Mouse (Mus musculus): ENCODE measurements around the gene Gga1. TPM values are rescaled to one million over a fixed set of nuclear protein-coding genes. Genes with fewer than 3 reads are reported as not detected.
"Not testable (repeated sequence)": the region's sequence is repeated elsewhere in the genome, so short reads cannot be mapped to it uniquely, and the experiment has no call there.

The Gga1 gene
- polyA plus RNA-seq, 1 experiment = not detected

GRCm38 (mm10) chr15:78868398-78868797, 8.6 kb upstream of the Gga1 start:
- Histone ChIP-seq H3K4me1 (ENCODE audit: control insufficient read depth, insufficient read depth, low read length) (peaks cover 10% of the 10 kb centered on the region), H3K4me3 (ENCODE audit: insufficient read depth, low read depth, low read length) (no peak overlapping the region), H3K27ac (ENCODE audit: insufficient read depth, low read depth, low read length) (peak overlapping the region; percentile 62; the same call in 1 of the 2 replicates)
- WGBS = 33% methylated on average over 9 of the region's 9 CpGs
- no peak for TF ChIP-seq CTCF (IDR thresholded peaks at IDR 0.05; ENCODE audit: insufficient read depth, low read depth, low read length)
- TF ChIP-seq POLR2A (IDR thresholded peaks at IDR 0.05; ENCODE audit: insufficient read depth, low read depth, low read length) = no peak

GRCm38 (mm10) chr15:78868826-78869233, 8.2 kb upstream of the Gga1 start:
- H3K4me1 ChIP-seq (ENCODE audit: control insufficient read depth, insufficient read depth, low read length) = peaks cover 12% of the 10 kb centered on the region
- WGBS = 45% methylated on average over 7 of the region's 7 CpGs
- H3K27ac ChIP-seq (ENCODE audit: insufficient read depth, low read depth, low read length) = peak overlapping the region; percentile 62; the same call in 1 of the 2 replicates
- TF ChIP-seq CTCF (IDR thresholded peaks at IDR 0.05; ENCODE audit: insufficient read depth, low read depth, low read length) (no peak), POLR2A (IDR thresholded peaks at IDR 0.05; ENCODE audit: insufficient read depth, low read depth, low read length) (no peak)
- H3K4me3 ChIP-seq (ENCODE audit: insufficient read depth, low read depth, low read length) = no peak overlapping the region

- Histone ChIP-seq H3K4me1 (ENCODE audit: control insufficient read depth, insufficient read depth, low read length) (peaks cover 15% of the 10 kb centered on the region), H3K27ac (ENCODE audit: insufficient read depth, low read depth, low read length) (no peak overlapping the region), H3K4me3 (ENCODE audit: insufficient read depth, low read depth, low read length) (no peak overlapping the region)
- WGBS = 21% methylated on average over 6 of the region's 6 CpGs
- TF ChIP-seq CTCF (IDR thresholded peaks at IDR 0.05; ENCODE audit: insufficient read depth, low read depth, low read length) (peak; percentile 64), POLR2A (IDR thresholded peaks at IDR 0.05; ENCODE audit: insufficient read depth, low read depth, low read length) (no peak)
Observed at GRCm38 (mm10) chr15:78869775-78870174, 7.2 kb upstream of the Gga1 start.

GRCm38 (mm10) chr15:78872021-78872608, 4.9 kb upstream of the Gga1 start:
- TF ChIP-seq CTCF (IDR thresholded peaks at IDR 0.05; ENCODE audit: insufficient read depth, low read depth, low read length) (no peak), POLR2A (IDR thresholded peaks at IDR 0.05; ENCODE audit: insufficient read depth, low read depth, low read length) (no peak)
- WGBS = 59% methylated on average over 5 of the region's 5 CpGs
- Histone ChIP-seq H3K4me1 (ENCODE audit: control insufficient read depth, insufficient read depth, low read length) (peaks cover 24% of the 10 kb centered on the region), H3K27ac (ENCODE audit: insufficient read depth, low read depth, low read length) (no peak overlapping the region), H3K4me3 (ENCODE audit: insufficient read depth, low read depth, low read length) (no peak overlapping the region)

- Histone ChIP-seq H3K4me1 (ENCODE audit: control insufficient read depth, insufficient read depth, low read length) (peaks cover 23% of the 10 kb centered on the region), H3K27ac (ENCODE audit: insufficient read depth, low read depth, low read length) (no peak overlapping the region), H3K4me3 (ENCODE audit: insufficient read depth, low read depth, low read length) (no peak overlapping the region)
- TF ChIP-seq POLR2A (IDR thresholded peaks at IDR 0.05; ENCODE audit: insufficient read depth, low read depth, low read length) = no peak
- no peak for TF ChIP-seq CTCF (IDR thresholded peaks at IDR 0.05; ENCODE audit: insufficient read depth, low read depth, low read length)
- WGBS = 39% methylated on average over 13 of the region's 13 CpGs
Observed at GRCm38 (mm10) chr15:78873803-78874435, 3.1 kb upstream of the Gga1 start.

GRCm38 (mm10) chr15:78874989-78875388, 2.0 kb upstream of the Gga1 start:
- H3K4me1 ChIP-seq (ENCODE audit: control insufficient read depth, insufficient read depth, low read length) = peaks cover 33% of the 10 kb centered on the region
- peak overlapping the region; percentile 97 for H3K27ac ChIP-seq (ENCODE audit: insufficient read depth, low read depth, low read length)
- TF ChIP-seq POLR2A (IDR thresholded peaks at IDR 0.05; ENCODE audit: insufficient read depth, low read depth, low read length) = no peak
- TF ChIP-seq CTCF (IDR thresholded peaks at IDR 0.05; ENCODE audit: insufficient read depth, low read depth, low read length) = no peak
- WGBS = 57% methylated on average over 8 of the region's 8 CpGs
- no peak overlapping the region for H3K4me3 ChIP-seq (ENCODE audit: insufficient read depth, low read depth, low read length)

- WGBS = 54% methylated on average over 5 of the region's 5 CpGs
- H3K27ac ChIP-seq (ENCODE audit: insufficient read depth, low read depth, low read length) = peak overlapping the region; percentile 97
Observed at GRCm38 (mm10) chr15:78875537-78875936, 1.5 kb upstream of the Gga1 start.

GRCm38 (mm10) chr15:78876258-78876696, 713 bp upstream of the Gga1 start:
- Histone ChIP-seq H3K4me1 (ENCODE audit: control insufficient read depth, insufficient read depth, low read length) (peaks cover 37% of the 10 kb centered on the region), H3K27ac (ENCODE audit: insufficient read depth, low read depth, low read length) (peak overlapping the region; percentile 97), H3K4me3 (ENCODE audit: insufficient read depth, low read depth, low read length) (peak overlapping the region; percentile 91; the same call in 1 of the 2 replicates)
- TF ChIP-seq CTCF (IDR thresholded peaks at IDR 0.05; ENCODE audit: insufficient read depth, low read depth, low read length) = peak; percentile 76
- no peak for TF ChIP-seq POLR2A (IDR thresholded peaks at IDR 0.05; ENCODE audit: insufficient read depth, low read depth, low read length)
- WGBS = under 1% methylated on average over 17 of the region's 17 CpGs

More at GRCm38 (mm10) chr15:78875537-78875936, 1.5 kb upstream of the Gga1 start:
- Histone ChIP-seq H3K4me1 (ENCODE audit: control insufficient read depth, insufficient read depth, low read length) (peaks cover 37% of the 10 kb centered on the region), H3K4me3 (ENCODE audit: insufficient read depth, low read depth, low read length) (no peak overlapping the region; the same call in 1 of the 2 replicates)
- TF ChIP-seq CTCF (IDR thresholded peaks at IDR 0.05; ENCODE audit: insufficient read depth, low read depth, low read length) (no peak), POLR2A (IDR thresholded peaks at IDR 0.05; ENCODE audit: insufficient read depth, low read depth, low read length) (no peak)

GRCm38 (mm10) chr15:78877810-78878390, 910 bp downstream of the Gga1 start:
- H3K27ac ChIP-seq (ENCODE audit: insufficient read depth, low read depth, low read length) = peak overlapping the region; percentile 2; the same call in 1 of the 2 replicates
- peaks cover 37% of the 10 kb centered on the region for H3K4me1 ChIP-seq (ENCODE audit: control insufficient read depth, insufficient read depth, low read length)
- peak overlapping the region; percentile 91 for H3K4me3 ChIP-seq (ENCODE audit: insufficient read depth, low read depth, low read length)
- WGBS = 1% methylated on average over 17 of the region's 17 CpGs
- TF ChIP-seq POLR2A (IDR thresholded peaks at IDR 0.05; ENCODE audit: insufficient read depth, low read depth, low read length) (no peak), CTCF (IDR thresholded peaks at IDR 0.05; ENCODE audit: insufficient read depth, low read depth, low read length) (no peak)

- H3K4me1 ChIP-seq (ENCODE audit: control insufficient read depth, insufficient read depth, low read length) = peaks cover 34% of the 10 kb centered on the region
- H3K27ac ChIP-seq (ENCODE audit: insufficient read depth, low read depth, low read length); H3K4me3 ChIP-seq (ENCODE audit: insufficient read depth, low read depth, low read length): not testable (repeated sequence)
- WGBS = 41% methylated on average over 7 of the region's 7 CpGs
Observed at GRCm38 (mm10) chr15:78878792-78879516, 2.0 kb downstream of the Gga1 start.
